Mouse (Mus musculus): ENCODE measurements at regions not wholly inside any gene's neighbourhood (a gene's known extent, or its start where the extent isn't known, plus 50 kb on each side); places are given as distances from the start of the nearest gene placed in this dataset.
"Not testable (repeated sequence)": the region's sequence is repeated elsewhere in the genome, so short reads cannot be mapped to it uniquely, and the experiment has no call there.

- no peak for DNase-seq (ENCODE audit: extremely low spot score in 1 of 2, low spot score in 1 of 2)
Measured at GRCm38 (mm10) chr16:69937514-69938194, 74.1 kb upstream of the Speer2 start.

GRCm38 (mm10) chr16:69943635-69944034 is 80.1 kb upstream of the Speer2 start:
- no peak for DNase-seq (ENCODE audit: extremely low spot score in 1 of 2, low spot score in 1 of 2)

GRCm38 (mm10) chr16:69948783-69949182 is 85.2 kb upstream of the Speer2 start:
- no peak for DNase-seq (ENCODE audit: extremely low spot score in 1 of 2, low spot score in 1 of 2)

GRCm38 (mm10) chr16:69949339-69949738 is 85.8 kb upstream of the Speer2 start:
- DNase-seq (ENCODE audit: extremely low spot score in 1 of 2, low spot score in 1 of 2), result no peak

DNA sequence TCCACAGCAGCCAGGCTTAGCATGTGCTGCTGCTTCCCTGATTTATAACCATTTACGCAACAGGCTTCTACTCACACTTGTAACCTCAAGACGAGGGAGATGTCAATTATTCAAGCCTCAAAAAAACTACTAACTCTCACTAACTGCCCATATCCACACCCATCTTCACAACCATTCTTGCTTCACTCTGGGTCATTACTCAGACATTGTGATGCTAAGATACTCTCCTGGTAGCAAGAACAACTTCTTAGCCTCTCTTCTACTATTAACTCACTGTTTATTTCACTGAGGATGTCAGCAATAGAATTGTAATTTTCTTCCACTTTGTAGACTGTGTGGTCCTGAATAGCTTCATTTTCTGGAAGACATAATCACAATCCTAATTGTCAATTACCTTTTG is 88.0 kb upstream of the Speer2 start:
- no peak for DNase-seq (ENCODE audit: extremely low spot score in 1 of 2, low spot score in 1 of 2)

- not testable (repeated sequence) for DNase-seq (ENCODE audit: extremely low spot score in 1 of 2, low spot score in 1 of 2)
Measured at GRCm38 (mm10) chr16:69966561-69966960, 103.0 kb upstream of the Speer2 start.

GRCm38 (mm10) chr16:69979813-69980527 is 116.4 kb upstream of the Speer2 start:
- DNase-seq (ENCODE audit: extremely low spot score in 1 of 2, low spot score in 1 of 2), result no peak

GRCm38 (mm10) chr16:69984320-69984719 is 120.8 kb upstream of the Speer2 start:
- no peak for DNase-seq (ENCODE audit: extremely low spot score in 1 of 2, low spot score in 1 of 2)

- DNase-seq (ENCODE audit: extremely low spot score in 1 of 2, low spot score in 1 of 2), result no peak
Measured at GRCm38 (mm10) chr16:69991907-69992470, 128.4 kb upstream of the Speer2 start.

- no peak for DNase-seq (ENCODE audit: extremely low spot score in 1 of 2, low spot score in 1 of 2)
Measured at GRCm38 (mm10) chr16:69992715-69993114, 129.2 kb upstream of the Speer2 start.

DNA sequence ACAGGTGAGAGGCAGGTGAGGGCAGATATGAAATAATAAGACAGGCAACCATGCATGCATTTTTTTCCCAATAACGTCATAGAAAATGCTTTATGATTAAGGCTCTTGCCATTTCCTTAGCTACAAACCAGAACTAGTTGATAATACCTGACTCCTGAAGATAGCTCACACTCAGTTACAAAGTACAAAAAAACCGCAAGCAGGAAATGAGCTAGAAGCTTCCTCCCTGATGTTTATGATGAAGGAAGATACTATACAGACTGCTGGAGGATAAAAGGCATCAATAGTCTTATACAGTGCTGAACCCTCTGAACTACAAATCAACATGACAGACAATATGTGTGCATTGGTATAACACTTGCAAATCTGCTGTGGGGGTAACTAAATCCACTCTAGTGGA is 143.3 kb upstream of the Speer2 start:
- no peak for DNase-seq (ENCODE audit: extremely low spot score in 1 of 2, low spot score in 1 of 2)

DNA sequence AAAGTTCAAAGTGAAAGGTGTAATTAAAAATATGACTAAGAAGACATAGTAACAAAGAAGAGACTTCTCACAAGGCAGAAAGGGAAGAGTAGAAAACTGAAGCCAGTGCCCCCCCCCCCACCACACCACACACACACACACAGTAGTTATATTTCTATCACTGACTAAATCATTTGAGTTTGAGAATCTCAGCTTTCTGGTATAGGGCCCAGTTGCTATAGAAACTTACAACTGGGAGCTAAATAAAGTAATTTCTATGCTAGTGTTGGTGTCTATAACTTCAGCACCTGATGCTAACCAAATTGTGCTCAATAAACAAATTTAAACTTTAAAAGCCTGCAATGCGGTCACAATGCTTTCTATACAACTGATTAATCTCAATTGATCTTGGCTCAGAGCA is 153.4 kb upstream of the Speer2 start:
- DNase-seq (ENCODE audit: extremely low spot score in 1 of 2, low spot score in 1 of 2), result peak in 1 of 2 experiments; percentile 8

- no peak for DNase-seq (ENCODE audit: extremely low spot score in 1 of 2, low spot score in 1 of 2)
Measured at GRCm38 (mm10) chr16:70019564-70019963, 156.0 kb upstream of the Speer2 start.

- DNase-seq (ENCODE audit: extremely low spot score in 1 of 2, low spot score in 1 of 2), result no peak
Measured at GRCm38 (mm10) chr16:70021436-70021835, 157.9 kb upstream of the Speer2 start.

DNA sequence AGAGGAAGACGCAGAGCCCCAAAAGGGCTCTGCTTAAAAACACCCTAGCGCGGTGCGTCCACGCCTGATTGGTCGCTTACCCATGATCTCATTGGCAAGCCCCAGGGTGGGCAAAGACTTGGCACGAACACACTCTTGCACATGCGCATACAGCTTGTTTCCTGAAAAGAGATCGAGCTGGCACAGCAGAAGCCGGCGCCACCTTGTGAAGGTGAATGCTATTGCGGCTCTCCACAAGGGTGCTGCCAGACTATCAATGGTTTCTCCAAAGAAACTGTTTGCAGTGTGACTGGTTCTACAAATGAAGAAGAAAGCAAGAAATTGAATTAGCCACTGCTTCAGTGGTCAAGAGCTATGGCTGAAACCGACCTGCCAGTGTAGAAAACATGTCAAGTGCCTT is 165.1 kb upstream of the Speer2 start:
- DNase-seq (ENCODE audit: extremely low spot score in 1 of 2, low spot score in 1 of 2), result peak in 1 of 2 experiments; percentile 14

GRCm38 (mm10) chr16:70045547-70045946 is 182.0 kb upstream of the Speer2 start:
- no peak for DNase-seq (ENCODE audit: extremely low spot score in 1 of 2, low spot score in 1 of 2)

DNA sequence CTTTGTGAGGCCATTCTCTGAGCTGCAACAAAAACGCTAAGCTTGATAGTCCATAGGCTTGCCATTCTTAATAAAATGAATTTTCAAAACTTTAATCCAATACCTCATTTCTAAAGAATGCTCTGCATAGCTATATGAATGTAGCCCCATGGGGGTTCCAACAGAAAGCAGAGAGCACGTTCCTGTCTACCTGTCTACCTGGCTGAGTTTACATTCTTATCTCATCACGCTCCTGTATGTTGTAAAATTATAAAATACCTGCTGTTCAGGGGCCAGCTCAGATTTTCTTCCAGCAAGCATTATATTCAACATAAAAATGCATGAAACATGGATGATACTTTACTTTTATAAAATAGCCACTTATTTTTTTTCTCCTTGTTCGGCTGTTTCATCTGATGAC is 182.5 kb upstream of the Speer2 start:
- DNase-seq (ENCODE audit: extremely low spot score in 1 of 2, low spot score in 1 of 2), result no peak

- DNase-seq (ENCODE audit: extremely low spot score in 1 of 2, low spot score in 1 of 2), result no peak
Measured at GRCm38 (mm10) chr16:70049850-70050249, 186.3 kb upstream of the Speer2 start.

GRCm38 (mm10) chr16:70071471-70071870 is 207.9 kb upstream of the Speer2 start:
- DNase-seq (ENCODE audit: extremely low spot score in 1 of 2, low spot score in 1 of 2), result no peak

GRCm38 (mm10) chr16:70073740-70074139 is 210.2 kb upstream of the Speer2 start:
- no peak for DNase-seq (ENCODE audit: extremely low spot score in 1 of 2, low spot score in 1 of 2)

DNA sequence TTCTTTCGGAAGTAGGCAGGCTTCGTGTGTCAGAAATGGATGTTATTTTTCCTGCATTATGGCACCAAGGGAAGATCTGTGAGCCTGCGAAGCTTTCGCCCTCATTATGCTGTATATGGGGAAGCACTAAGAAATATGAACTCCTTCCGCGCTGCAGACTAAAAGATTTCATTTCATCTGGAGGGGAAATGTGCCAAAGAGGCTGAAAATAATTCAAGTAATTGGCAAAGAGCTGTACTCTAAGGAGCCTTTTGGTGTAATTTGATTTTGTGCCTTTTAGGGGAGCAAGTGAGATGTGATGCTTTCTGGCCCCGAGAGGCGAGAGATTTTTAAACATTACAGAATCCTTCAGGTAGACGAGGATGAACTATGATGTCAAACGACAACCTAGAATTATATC is 216.0 kb upstream of the Speer2 start:
- DNase-seq (ENCODE audit: extremely low spot score in 1 of 2, low spot score in 1 of 2), result no peak

- DNase-seq (ENCODE audit: extremely low spot score in 1 of 2, low spot score in 1 of 2), result no peak
Measured at GRCm38 (mm10) chr16:70091291-70091690, 222.5 kb upstream of the Gbe1 start.

Data from frontal cortex, adult 2 months (tissue).